Mouse (Mus musculus) right cerebral cortex, adult 18-20 months (tissue): Measurements from ENCODE around the gene Clcf1.

Experiments
- DNase-seq: peaks from one replicate; pipeline ENCODE4 v3.0.0; 2022; ENCODE audit warnings: mixed read lengths

The Clcf1 gene

GRCm38 (mm10) chr19:4257897-4258252 is 43.8 kb downstream of the Clcf1 start:
- no peak for DNase-seq

DNA sequence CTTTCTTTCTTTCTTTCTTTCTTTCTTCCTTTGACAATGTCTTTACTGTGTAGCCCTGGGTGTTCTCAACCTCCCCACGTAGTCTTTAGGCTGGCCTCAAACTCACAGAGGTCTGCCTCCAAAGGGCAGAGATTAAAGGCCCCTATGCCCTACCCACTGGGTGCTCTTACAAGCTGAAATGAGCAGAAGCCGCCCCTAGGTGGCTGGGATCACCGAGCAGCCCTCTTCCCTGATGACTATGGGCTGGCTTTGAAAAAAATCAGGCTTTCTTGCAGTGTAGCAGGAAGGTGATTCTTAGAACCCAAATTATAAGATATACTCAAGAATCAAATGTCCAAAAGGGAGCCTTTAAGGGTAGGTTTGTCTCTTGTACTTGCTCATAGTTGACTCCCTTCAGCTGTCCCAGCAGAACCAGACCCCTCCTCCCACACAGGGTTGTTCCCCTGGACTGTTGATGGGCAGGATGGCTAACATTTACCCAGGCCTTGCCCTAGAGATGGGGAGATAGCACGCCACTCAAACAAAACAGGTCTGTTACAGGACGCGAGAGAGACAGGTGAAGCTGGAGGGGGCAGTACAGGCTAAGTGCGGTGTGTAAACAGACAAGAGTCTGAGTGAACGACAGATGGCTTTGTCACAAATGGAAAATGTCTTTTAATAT is 47.1 kb downstream of the Clcf1 start:
- no peak for DNase-seq

GRCm38 (mm10) chr19:4262756-4263155 is 48.7 kb downstream of the Clcf1 start:
- no peak for DNase-seq

DNA sequence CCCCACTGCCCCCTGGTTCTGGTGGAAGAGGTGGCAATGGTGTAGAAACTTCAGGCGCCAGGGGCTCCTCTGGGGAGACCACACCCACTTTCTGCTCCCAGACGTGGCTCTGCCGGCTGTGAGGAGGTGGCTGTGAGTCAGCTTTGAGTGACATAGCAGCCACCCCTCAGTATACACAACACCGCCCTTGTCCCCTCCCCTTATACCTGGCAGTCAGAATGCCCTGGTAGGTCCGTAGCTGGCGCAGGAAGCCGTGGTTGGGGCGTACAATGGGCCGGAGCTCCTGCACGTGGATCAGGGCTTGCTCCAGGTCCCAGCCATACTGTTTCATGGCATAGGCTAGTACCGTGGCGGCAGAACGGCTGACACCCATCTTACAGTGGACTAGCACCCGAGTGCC is 49.7 kb downstream of the Clcf1 start:
- DNase-seq, result no peak

GRCm38 (mm10) chr19:4264171-4264780 is 50.2 kb downstream of the Clcf1 start:
- no peak for DNase-seq

DNA sequence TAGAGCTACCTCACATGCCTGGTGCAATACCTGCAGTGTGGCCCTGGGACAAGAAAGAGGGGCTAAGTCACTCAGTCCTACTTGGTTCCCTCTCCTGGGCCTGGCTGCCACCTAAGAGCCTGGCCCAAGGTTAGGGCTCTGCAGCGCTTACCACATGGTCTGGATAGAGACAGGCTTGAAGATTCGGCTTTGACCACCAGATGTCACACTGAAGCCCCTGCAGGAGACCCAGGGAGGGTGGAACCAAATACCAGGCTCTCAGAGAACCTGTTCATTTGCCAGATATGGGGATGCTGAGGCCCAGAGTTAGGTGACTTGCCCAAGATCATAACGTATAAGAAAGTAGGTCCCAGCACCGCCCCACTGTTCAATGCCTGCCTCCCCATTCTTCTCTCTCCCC is 51.9 kb downstream of the Clcf1 start:
- no peak for DNase-seq

DNA sequence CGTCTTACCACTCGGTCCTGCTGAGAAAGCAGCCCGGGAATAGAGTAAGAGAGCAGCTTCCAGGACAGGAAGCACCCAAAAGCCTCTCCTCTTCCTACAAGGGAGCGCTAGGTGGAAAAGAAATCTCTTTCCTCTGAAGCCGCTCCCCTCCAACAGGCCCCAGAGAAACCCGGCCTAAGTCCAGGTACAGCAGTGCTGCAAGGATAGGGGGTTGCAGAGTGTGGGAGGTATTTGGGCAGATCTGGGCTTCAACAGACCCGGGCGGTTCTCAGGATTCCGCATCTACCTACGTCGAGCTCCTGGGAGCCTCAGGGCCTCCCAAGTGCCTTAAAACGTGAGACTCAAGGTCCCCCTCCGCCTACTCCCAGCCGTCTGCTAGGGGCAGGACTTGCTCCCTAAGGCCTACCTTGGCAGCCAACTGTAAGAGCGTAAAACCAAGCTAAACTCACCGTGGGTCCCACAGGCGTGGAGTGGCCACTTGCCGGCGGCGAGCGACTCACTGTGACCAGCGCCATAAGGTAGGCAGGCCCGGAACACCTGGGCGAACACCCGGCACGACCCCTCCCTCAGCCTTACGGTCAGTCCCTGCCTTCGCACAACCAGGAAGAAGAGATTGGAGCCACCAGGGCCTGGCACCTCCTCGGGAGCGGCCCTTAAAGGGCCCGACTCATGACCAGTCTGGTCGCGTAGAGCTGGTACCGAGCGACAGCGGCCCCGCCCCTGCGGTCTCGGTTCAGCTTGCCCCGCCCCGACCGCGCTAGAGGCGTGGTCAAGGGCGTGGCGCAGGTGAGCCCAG is 54.7 kb downstream of the Clcf1 start, which contains the start of gene Ssh3:
Ssh3 (minus strand) TSS at position 615 of the 796 bp plus-strand sequence.
- DNase-seq, result peak; percentile 82

DNA sequence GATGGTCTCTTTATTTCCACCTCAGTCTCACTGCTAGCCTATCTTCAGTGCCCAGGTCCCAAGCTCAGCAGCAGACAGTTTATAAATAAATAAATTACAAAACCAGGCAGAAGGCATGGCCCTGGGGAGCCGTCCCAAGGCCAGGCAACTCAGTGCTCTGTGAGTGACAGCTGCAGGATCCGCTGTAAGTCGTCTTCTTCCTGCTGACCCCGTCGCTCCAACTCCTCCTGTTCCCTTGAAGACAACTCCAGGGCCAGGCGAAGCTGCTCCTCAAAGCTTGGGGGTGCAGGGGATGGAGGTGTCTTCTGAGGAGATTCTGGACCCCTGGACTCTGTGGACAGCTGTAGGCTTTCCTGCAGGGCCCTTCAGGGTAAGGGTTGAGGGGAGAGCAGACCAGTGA is 56.1 kb downstream of the Clcf1 start:
- DNase-seq, result no peak

- no peak for DNase-seq
Measured at GRCm38 (mm10) chr19:4270972-4271371, 56.9 kb downstream of the Clcf1 start.
